Mouse (Mus musculus) liver, embryonic 16.5 days (tissue): Measurements from ENCODE around the gene Panx3. TPM values are rescaled to one million over a fixed set of nuclear protein-coding genes. Genes with fewer than 3 reads are reported as not detected.

Source experiments
- ATAC-seq: fragments of 200-750 bp; cut with Nextera tagmentation; 2 replicates; pipeline ENCODE4 v1.8.0; 2017; ENCODE audit warnings: low read depth, mild to moderate bottlenecking, moderate number of reproducible peaks, moderate library complexity
- H3K27ac ChIP-seq: fragments of 300-500 bp; sonication (generic); 2 replicates; pipeline ENCODE4 v1.5.1; 2014; ENCODE audit warnings: mild to moderate bottlenecking, low read length
- H3K27me3 ChIP-seq: fragments of 300-500 bp; sonication (generic); 2 replicates; pipeline ENCODE4 v1.6.1; 2014; ENCODE audit warnings: low read depth, low read length, mixed read lengths; ENCODE audit not compliant: control insufficient read depth, insufficient read depth
- H3K36me3 ChIP-seq: fragments of 300-500 bp; sonication (generic); 2 replicates; pipeline ENCODE4 v1.6.1; 2014; ENCODE audit warnings: mild to moderate bottlenecking; ENCODE audit not compliant: control insufficient read depth, insufficient read depth
- H3K4me1 ChIP-seq: fragments of 300-500 bp; sonication (generic); 2 replicates; pipeline ENCODE4 v1.6.1; 2014; ENCODE audit warnings: low read depth, low read length, mixed read lengths; ENCODE audit not compliant: control insufficient read depth
- H3K4me2 ChIP-seq: fragments of 300-500 bp; sonication (generic); 2 replicates; pipeline ENCODE4 v1.6.1; 2014; ENCODE audit warnings: low read depth, low read length, mixed read lengths
- H3K4me3 ChIP-seq: fragments of 300-500 bp; sonication (generic); 2 replicates; pipeline ENCODE4 v1.5.1; 2014; ENCODE audit warnings: low read depth, mild to moderate bottlenecking, low read length
- H3K9ac ChIP-seq: fragments of 300-500 bp; sonication (generic); 2 replicates; pipeline ENCODE4 v1.6.1; 2014; ENCODE audit warnings: low read depth, low read length
- H3K9me3 ChIP-seq: fragments of 300-500 bp; sonication (generic); replicated peaks from 2 replicates; pipeline ENCODE4 v1.6.1; 2016; ENCODE audit warnings: low read length; ENCODE audit not compliant: control insufficient read depth
- WGBS: fragments of 180-500 bp; shearing (Covaris S2); extraction: QIAGEN DNeasy Blood & Tissue Kit; methylation state at CpG from one replicate; pipeline ENCODE4 v1.1.7; 2014; ENCODE audit not compliant: insufficient replicate concordance; 5-methylcytosine and 5-hydroxymethylcytosine counted together
- polyA plus RNA-seq: library from polyadenylated mRNA; unstranded; fragments of >200 nt; fragmentation: Nextera tagmentation; extraction: Ambion mirVana; gene quantifications from 2 replicates; pipeline ENCODE4 v1.2.1, GENCODE M21; 2015

Gene Panx3
- polyA plus RNA-seq, result not detected in 2 replicates

GRCm38 (mm10) chr9:37669115-37669514 lies at the start of gene Panx3:
Gene Panx3, minus strand, starts transcription at chr9:37669235.
- Histone ChIP-seq H3K4me3 (no peak within 1 kb of the TSS), H3K4me2 (no peak within 1 kb of the TSS), H3K9me3 (no peaks in the 10 kb centered on the region), H3K27me3 (no peaks in the 10 kb centered on the region), H3K9ac (no peak within 1 kb of the TSS), H3K4me1 (no peaks in the 10 kb centered on the region), H3K27ac (no peak within 1 kb of the TSS), H3K36me3 (no peaks in the 10 kb centered on the region)
- 54% methylated on average over 6 of the region's 6 CpGs for WGBS
- no peak for ATAC-seq

- ATAC-seq, result no peak
- WGBS, result 60% methylated on average over 1 of the region's 1 CpGs
- H3K4me2 ChIP-seq, result no peak within 1 kb of the TSS
- no peaks in the 10 kb centered on the region for H3K4me1 ChIP-seq
- H3K27ac ChIP-seq, result no peak within 1 kb of the TSS
- no peak within 1 kb of the TSS for H3K4me3 ChIP-seq
- H3K36me3 ChIP-seq, result no peaks in the 10 kb centered on the region
- H3K27me3 ChIP-seq, result no peaks in the 10 kb centered on the region
- H3K9ac ChIP-seq, result no peak within 1 kb of the TSS
- no peaks in the 10 kb centered on the region for H3K9me3 ChIP-seq
These were observed 47.1 kb upstream of the Panx3 start, which contains the start of gene Olfr160 for GRCm38 (mm10) chr9:37716150-37716549. Gene Olfr160, minus strand, starts transcription at chr9:37716250.

DNA sequence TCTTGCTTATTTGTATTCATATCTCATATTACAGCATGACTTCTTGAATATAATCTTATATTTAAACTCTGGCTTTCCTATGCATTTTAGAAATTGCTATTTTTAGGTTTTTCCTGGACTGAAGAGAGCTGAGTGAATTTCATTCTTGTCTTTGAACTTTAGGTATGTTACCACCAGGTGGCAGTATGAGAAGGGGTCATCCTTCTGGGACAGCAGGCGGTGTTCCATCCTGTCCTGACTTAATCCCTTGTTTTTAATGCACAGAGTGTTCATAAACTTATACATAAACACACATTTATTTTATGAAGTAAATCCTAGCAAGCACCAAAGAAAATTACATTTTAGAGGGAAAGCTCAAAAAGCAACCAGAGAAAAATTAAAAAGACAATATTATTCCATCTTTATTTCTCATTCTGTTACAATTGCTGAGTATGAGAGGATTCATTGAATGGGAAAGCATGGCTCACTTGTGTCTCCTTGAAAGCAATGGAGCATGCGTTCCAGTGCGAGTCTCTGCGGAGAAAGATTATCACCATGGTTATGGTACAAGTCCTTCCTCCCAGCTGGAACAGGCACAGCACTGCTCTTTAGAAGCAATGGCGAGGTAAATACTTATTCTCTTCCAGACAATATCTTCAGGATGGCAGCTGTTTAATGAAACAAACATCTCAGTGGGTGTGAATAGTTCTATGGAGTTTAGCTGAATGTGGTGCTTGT lies 21.1 kb upstream of the Panx3 start:
- no peak for ATAC-seq
- no peak overlapping the region for H3K4me3 ChIP-seq
- no peaks in the 10 kb centered on the region for H3K4me1 ChIP-seq
- no peak overlapping the region for H3K4me2 ChIP-seq
- H3K9ac ChIP-seq, result no peak overlapping the region
- no peak overlapping the region for H3K27ac ChIP-seq
- no peaks in the 10 kb centered on the region for H3K36me3 ChIP-seq
- H3K27me3 ChIP-seq, result no peaks in the 10 kb centered on the region
- H3K9me3 ChIP-seq, result no peaks in the 10 kb centered on the region
- 45% methylated on average over 5 of the region's 5 CpGs for WGBS

GRCm38 (mm10) chr9:37687941-37688303 lies 18.9 kb upstream of the Panx3 start:
- Histone ChIP-seq H3K4me2 (no peak overlapping the region), H3K9ac (no peak overlapping the region), H3K36me3 (no peaks in the 10 kb centered on the region), H3K4me3 (no peak overlapping the region), H3K27ac (no peak overlapping the region), H3K9me3 (no peaks in the 10 kb centered on the region), H3K4me1 (no peaks in the 10 kb centered on the region), H3K27me3 (no peaks in the 10 kb centered on the region)
- 20% methylated on average over 3 of the region's 3 CpGs for WGBS
- ATAC-seq, result no peak

DNA sequence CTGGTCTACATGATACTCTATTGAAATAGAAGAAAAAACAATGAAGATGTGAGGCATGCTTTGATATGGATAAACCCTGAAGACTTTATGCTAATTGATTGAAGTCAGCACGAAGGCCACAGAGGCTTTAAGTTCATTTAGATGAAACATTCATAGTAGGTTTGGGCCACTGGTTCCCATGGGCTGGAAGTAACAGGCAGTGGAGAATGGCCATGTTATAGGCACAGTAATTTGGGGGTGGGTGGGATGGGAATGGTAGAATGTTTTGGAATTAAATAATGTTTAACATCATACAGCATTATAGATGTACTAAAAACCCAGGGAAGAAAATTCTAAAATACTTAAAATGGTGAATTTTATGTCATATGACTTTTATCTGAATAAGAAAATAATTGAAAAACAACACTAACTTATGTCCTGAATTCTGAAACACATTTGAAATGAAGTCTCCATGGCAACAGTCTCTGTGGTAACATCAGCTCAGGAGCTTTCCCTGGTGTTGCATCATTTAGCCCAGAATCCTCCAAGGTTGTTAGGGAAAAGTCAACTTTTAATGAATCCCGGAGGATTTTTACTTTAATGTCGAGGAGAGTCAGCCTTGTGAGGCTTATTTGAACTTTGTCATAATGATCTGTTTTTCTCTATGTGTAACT lies 18.4 kb upstream of the Panx3 start:
- ATAC-seq, result no peak
- Histone ChIP-seq H3K36me3 (no peaks in the 10 kb centered on the region), H3K4me1 (no peaks in the 10 kb centered on the region), H3K27ac (no peak overlapping the region), H3K4me3 (no peak overlapping the region), H3K9me3 (no peaks in the 10 kb centered on the region), H3K27me3 (no peaks in the 10 kb centered on the region), H3K4me2 (no peak overlapping the region), H3K9ac (no peak overlapping the region)
- WGBS, result 59% methylated on average over 3 of the region's 3 CpGs

DNA sequence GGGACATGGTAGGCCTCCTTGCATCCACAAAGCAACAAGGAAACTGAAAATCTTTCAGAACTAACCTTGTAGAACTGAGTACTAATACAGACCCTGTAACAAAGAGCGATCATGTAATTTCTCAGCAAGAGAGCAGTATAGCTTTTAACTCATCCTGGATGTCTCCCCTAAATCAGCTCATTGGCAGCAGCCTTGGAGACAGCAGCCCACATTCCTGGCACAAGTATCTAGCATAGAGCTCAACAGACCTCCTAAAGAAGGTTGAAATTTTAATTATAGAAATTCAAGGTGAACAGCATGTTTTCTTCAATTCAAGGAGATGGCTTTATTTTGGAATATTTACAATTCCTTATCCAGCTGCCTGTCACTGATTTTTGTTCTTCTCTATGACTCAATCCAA lies 12.1 kb upstream of the Panx3 start:
- H3K9me3 ChIP-seq, result no peaks in the 10 kb centered on the region
- no peak overlapping the region for H3K27ac ChIP-seq

GRCm38 (mm10) chr9:37675287-37675686 lies 6.3 kb upstream of the Panx3 start:
- no peaks in the 10 kb centered on the region for H3K27me3 ChIP-seq
- no peak overlapping the region for H3K4me3 ChIP-seq
- WGBS, result 70% methylated on average over 4 of the region's 4 CpGs
- H3K9ac ChIP-seq, result no peak overlapping the region
- H3K9me3 ChIP-seq, result no peaks in the 10 kb centered on the region
- no peak for ATAC-seq
- no peak overlapping the region for H3K4me2 ChIP-seq
- H3K36me3 ChIP-seq, result no peaks in the 10 kb centered on the region
- H3K27ac ChIP-seq, result no peak overlapping the region
- H3K4me1 ChIP-seq, result no peaks in the 10 kb centered on the region

More for the DNA sequence above, 12.1 kb upstream of the Panx3 start:
- Histone ChIP-seq H3K9ac (no peak overlapping the region), H3K4me1 (no peaks in the 10 kb centered on the region), H3K4me2 (no peak overlapping the region), H3K27me3 (no peaks in the 10 kb centered on the region), H3K36me3 (no peaks in the 10 kb centered on the region), H3K4me3 (no peak overlapping the region)
- ATAC-seq, result no peak
- 70% methylated on average over 1 of the region's 1 CpGs for WGBS

- no peak overlapping the region for H3K4me2 ChIP-seq
- no peaks in the 10 kb centered on the region for H3K9me3 ChIP-seq
- H3K9ac ChIP-seq, result no peak overlapping the region
- no peak overlapping the region for H3K27ac ChIP-seq
- 57% methylated on average over 3 of the region's 3 CpGs for WGBS
- no peaks in the 10 kb centered on the region for H3K4me1 ChIP-seq
- H3K4me3 ChIP-seq, result no peak overlapping the region
- no peaks in the 10 kb centered on the region for H3K27me3 ChIP-seq
- ATAC-seq, result no peak
- no peaks in the 10 kb centered on the region for H3K36me3 ChIP-seq
These were observed 1.2 kb upstream of the Panx3 start for GRCm38 (mm10) chr9:37670261-37670660.

DNA sequence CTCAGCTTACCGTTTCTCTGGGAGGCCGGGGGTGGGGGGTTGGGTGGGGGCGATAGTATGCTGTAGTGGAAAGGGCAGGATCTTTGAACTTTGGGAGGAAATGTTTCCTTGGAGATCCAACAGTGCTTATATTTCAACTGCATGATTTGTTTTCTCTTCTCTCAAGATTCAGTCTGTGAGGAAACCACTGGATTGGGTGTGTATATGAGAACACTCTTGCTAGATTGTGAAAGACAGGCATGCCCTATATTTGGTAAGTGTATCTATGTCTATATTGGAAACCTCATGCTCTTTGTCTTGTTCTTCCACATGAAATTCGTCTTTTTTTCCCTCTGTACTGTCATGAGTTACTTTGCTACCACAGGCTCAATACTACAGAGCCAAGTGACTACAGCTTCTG lies 643 bp upstream of the Panx3 start:
- no peak overlapping the region for H3K9ac ChIP-seq
- H3K4me2 ChIP-seq, result no peak overlapping the region
- no peaks in the 10 kb centered on the region for H3K27me3 ChIP-seq
- H3K4me3 ChIP-seq, result no peak overlapping the region
- no peak overlapping the region for H3K27ac ChIP-seq
- WGBS, result 49% methylated on average over 4 of the region's 4 CpGs
- no peaks in the 10 kb centered on the region for H3K4me1 ChIP-seq
- no peaks in the 10 kb centered on the region for H3K36me3 ChIP-seq
- no peak for ATAC-seq
- H3K9me3 ChIP-seq, result no peaks in the 10 kb centered on the region
